Mouse (Mus musculus): ENCODE results near the gene Klk1b4. TPM values are rescaled to one million over a fixed set of nuclear protein-coding genes. Genes with fewer than 3 reads are reported as not detected.

Gene Klk1b4
- total RNA-seq, 2 experiments from 2014 or later = not detected

DNA sequence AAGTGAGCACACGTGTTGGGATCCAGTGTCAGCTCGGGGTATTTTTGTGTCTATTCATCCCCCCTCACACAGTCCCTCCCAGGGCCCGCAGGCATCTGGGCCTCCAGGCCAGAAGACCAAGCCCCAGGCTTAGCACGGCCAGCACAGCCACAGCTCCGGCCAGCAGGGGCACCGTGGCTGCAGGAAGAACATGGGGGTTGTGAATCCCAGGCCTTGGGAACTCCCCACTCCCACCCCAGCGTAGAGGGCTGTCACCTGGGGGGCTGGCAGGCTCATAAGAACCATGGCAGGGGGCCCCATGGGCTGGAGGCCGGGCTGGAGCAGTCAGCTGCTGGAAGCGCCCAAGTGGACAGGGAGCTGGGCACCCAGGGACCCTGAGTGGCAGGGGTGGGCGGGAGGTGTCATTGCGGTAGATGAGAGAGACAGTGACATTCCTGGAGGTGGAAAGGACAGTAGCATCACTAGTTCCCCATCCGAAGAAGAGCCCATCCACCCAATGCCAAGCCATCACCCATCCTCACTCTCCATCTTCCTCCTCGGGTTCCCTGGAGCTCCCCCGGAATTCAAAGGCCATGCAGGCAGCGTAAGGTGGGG is 45.9 kb downstream of the Klk1b4 start:
- no peak for DNase-seq

DNA sequence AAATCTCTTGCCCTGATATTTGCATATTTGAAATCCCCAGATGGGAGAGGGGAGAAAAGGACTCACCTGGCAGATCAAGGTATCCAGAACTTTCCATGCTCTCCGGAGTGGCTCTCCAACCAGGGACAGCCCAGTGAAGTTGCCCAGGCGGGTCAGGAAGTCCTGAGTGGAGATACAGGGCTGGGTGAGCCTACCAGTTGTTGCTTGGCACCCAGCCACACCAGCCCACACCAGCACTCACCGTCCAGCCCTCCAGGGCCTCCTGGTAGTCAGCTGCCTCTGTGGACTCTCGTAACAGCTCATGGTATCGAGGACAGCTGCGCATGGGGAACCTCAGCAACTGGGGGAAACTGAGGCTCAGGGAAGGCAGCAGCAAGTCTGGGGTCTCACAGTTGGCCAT is 47.7 kb downstream of the Klk1b4 start:
- DNase-seq = no peak

DNA sequence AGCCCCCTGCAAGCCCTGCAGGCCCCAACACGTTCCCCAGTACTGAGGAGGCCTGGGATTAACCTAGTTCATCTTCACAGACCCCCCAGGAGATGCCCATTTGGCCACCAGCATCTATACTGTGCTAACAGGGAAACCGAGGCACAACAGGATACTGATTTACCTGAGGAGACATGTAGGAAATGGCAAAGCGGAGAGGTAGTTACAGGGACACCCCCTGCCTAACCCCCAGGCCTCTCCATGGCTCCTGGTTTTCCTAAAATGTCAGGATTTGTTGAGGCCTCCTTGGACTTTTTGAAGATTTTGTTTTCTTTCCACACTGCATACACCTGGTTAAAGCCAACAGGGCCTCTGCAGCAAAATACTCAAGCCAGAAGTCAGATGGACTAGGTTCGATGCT is 50.0 kb downstream of the Klk1b4 start, which contains the start of gene Acp4:
Acp4 (minus strand) TSS at position 101 of the 400 bp plus-strand sequence.
- no peak for DNase-seq

DNA sequence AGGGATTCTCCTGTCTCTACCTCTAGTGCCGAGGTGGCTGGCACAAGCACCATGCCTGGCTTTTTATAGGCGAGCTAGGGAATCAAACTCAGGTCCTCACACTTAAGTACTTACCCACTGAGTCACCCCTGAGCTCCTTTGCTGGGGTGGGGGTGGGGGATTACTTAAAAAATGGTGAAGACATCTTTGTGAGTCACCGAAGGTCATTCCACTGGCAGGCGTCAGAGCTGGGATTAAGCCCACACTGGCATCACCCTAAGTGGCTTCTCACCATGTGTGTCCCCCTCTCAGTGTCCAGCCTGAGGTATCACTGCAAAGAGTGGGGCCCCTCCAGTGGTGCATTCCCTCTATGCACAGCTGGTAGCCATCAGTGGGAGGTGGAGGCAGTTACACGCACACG is 53.2 kb downstream of the Klk1b4 start:
- no peak for DNase-seq

DNA sequence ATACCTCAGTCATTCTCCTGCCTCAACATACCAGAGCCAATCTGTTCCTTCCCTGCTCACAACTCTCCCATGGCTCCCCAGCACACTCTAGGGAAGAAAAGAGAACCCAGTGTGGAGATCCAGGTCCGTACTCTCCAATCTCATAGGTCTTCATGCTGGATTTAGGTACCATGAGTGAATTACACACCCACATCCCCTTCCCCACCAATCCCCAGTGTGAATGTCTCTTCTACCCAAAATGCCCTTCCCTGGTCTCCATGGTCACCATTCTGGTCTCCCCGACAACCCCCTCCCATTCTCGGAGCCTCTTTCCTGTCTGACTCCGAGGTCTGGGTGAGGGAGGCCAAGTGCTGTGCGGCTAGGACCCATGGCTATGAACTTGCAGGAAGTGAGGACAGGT is 53.9 kb downstream of the Klk1b4 start, which contains the start of gene Gm15517:
Gm15517 (plus strand) TSS at position 301 of the 400 bp plus-strand sequence.
- DNase-seq = no peak

Other genes starting within 250 kb of the Klk1b4 start
- not detected for gene Klk1b1, start 240.7 kb upstream of the Klk1b4 start, total RNA-seq (2021)
- not detected for gene Klk1b9, start 231.4 kb upstream of the Klk1b4 start, total RNA-seq (2021)
- gene Klk1b11, start 211.6 kb upstream of the Klk1b4 start, total RNA-seq (2021) = not detected
- gene Klk1b26, start 195.3 kb upstream of the Klk1b4 start, total RNA-seq (2021) = under 1 TPM; 0.19 to 0.26 TPM
- gene Klk1b27, start 155.1 kb upstream of the Klk1b4 start, total RNA-seq (2021) = not detected
- gene Klk1b21, start 105.1 kb upstream of the Klk1b4 start, total RNA-seq (2021) = not detected
- not detected for gene Klk1b22, start 94.8 kb upstream of the Klk1b4 start, total RNA-seq (2021)
- not detected for gene Klk1b16, start 70.7 kb upstream of the Klk1b4 start, total RNA-seq (2021)
- not detected for gene Klk1b24, start 19.2 kb upstream of the Klk1b4 start, total RNA-seq (2021)
- gene Klk1b3, start 9.2 kb upstream of the Klk1b4 start, total RNA-seq (2021) = not detected
- gene Klk1b5, start 8.5 kb downstream of the Klk1b4 start, total RNA-seq (2021) = not detected
- gene Klk1, start 17.9 kb downstream of the Klk1b4 start, total RNA-seq (2021) = not detected
- not detected for gene Gm36864, start 28.7 kb downstream of the Klk1b4 start, total RNA-seq (2021)
- gene 1700028J19Rik, start 39.3 kb downstream of the Klk1b4 start, total RNA-seq (2021) = under 1 TPM; 0.36 to 0.43 TPM
- 1 to 10 TPM; 6.1 to 8.0 TPM for gene 2410002F23Rik, start 39.3 kb downstream of the Klk1b4 start, total RNA-seq (2021)
- not detected for gene Acp4, start 49.9 kb downstream of the Klk1b4 start, total RNA-seq (2021)
- gene Gm15517, start 54.0 kb downstream of the Klk1b4 start, total RNA-seq (2021) = not detected
- gene Clec11a, start 99.5 kb downstream of the Klk1b4 start, total RNA-seq (2021) = 1 to 10 TPM; 1.9 to 2.6 TPM
- gene Shank1, start 102.8 kb downstream of the Klk1b4 start, total RNA-seq (2021) = under 1 TPM; 0.49 to 0.54 TPM
- 1 to 10 TPM; 1.1 to 1.8 TPM for gene Syt3, start 176.7 kb downstream of the Klk1b4 start, total RNA-seq (2021)
- gene 1700008O03Rik, start 178.4 kb downstream of the Klk1b4 start, total RNA-seq (2021) = not detected
- gene Lrrc4b, start 221.6 kb downstream of the Klk1b4 start, total RNA-seq (2021) = under 1 TPM; 0.24 to 0.43 TPM

All from gastrocnemius, postnatal 25 days (tissue).